Mouse (Mus musculus): ENCODE measurements around the gene Radil.
A peak's percentile ranks its signal among the peaks of the same experiment; 100 is the strongest.

Gene Radil

DNA sequence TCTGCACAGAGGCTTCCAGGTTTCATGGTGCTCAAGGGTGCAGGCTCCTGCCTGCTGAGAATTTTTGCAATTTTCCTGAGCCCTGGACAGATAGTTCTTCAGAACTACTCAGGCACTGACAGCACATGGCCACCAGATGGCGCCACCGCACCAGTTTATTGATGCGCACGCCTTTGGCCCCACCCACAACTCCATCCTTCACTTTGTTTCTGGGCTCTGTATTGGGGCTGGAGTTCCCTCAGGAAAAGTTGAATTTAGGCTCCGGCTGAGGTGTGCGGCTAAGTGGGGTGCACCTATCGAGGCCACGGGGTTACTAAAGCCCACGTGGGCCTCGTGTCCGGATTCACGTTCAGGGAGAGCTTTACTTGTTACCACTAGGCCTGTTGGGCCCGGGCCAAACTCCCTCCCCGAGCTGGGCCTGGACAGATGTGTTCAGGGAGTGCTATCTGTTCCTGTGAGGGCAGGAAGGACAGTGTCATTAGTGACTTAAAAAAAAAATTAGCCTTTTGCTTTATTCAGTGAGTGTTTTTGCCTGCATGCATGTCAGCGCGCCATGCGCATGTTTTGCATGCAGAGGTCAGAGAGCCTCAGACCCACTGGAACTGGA is 72.0 kb downstream of the Radil start:
- DNase-seq, result peak; percentile 97

DNA sequence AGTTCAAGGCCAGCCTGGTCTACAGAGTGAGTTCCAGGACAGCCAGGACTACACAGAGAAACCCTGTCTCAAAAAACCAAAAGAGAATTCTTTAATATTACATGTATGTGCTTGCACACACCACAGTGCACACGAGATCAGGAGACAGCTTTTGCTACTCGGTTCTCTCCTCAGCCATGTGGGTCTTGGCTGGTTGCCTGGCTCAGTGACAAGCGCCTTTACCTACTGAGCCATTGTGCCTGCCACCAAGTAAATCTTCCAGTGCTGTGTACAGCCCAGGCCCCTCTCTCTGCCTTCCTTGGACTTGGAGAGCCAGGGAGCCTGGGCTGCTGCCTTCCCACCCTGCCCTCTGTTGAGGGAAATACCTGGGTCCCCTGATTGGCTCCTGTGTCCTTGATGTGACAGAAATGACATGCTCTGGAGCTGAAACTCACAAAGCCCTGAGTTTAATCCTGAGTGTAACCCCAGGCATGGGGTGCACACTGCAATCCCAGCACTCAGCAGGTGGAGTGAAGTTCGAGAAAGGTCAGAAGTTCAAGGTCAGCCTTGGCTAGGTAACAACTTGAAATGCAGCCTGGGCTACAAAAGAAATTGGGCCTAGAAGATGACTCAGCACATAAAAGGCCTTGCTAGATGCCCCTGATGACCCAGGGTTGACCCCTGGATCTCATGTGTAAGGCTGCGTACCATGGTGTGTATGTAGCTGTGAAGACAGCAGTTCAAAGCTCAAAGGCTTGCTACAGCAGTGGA is 72.9 kb downstream of the Radil start:
- DNase-seq, result no peak

DNA sequence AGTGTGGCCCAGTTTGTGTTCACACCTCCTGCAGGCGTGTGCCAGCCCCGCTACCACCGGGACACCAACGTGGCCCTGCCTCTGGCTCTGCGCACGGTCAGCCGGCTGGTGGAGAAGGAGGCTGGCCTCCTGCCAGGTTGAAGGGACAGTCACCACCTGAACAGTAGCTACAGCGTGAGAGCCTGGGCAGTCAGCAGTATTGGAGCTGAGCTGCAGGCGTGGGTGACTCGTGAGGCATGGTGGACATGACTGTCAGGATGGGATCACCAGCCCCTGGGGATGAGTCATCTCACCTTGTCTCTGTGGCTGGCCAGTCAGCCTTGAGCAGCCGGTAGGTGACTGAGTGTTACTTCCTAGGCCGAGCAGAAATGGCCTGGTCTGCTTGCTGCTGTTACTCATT is 73.6 kb downstream of the Radil start:
- DNase-seq, result peak; percentile 42

DNA sequence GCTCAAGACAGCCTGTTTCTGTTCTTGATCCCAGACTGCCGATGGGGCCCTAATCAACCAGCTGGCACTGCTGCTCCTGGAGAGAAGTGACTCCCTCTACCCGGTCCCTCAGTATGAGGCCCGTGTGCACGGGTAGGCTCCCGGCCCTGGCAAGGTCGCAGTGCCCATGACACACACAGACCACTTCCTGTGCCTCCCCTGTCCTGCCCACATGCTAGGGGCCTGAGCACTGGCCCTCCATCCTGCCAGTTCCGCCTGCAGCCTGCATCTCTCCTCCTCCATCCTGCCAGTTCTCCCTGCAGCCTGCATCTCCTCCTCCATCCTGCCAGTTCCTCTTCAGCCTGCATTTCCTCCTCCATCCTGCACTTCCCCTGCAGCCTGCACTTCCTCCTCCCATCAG is 75.2 kb downstream of the Radil start:
- no peak for DNase-seq

DNA sequence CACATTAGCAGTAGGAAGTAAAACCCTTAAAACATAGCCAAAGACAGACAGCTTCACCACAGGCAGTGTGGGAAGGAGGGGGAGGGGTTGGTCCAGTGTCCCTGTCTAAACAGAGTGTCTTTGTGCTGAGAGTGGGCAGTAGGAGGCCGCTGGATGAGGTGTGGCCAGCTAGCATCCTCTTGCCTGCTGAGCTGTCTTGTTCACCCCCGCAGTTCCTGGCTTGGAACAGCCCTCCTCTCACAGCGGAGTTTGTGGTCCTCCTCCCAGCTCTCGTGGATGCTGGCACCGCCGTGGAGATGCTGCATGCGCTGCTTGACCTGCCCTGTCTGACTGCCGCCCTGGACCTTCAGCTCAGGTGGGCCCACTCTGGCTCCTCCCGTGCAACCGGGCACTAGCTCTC is 77.2 kb downstream of the Radil start:
- no peak for DNase-seq

DNA sequence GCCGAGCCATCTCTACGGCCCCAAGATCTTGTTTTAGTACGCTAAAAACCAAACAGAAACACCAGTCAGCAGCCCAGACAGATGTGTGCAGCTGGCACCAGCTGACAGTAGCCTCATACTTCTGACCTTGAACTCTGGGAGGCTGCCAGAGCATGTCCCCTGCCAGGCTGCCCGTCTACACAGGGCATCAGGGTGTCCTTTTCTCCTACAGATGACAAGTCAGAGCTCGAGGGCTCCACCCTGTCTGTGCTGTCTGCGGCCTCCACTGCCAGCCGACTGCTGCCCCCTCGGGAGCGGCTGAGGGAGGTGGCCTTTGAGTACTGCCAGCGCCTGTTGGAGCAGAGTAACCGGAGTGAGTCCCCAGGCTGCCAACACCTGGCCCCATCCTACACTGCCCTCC is 81.1 kb downstream of the Radil start:
- no peak for DNase-seq

DNA sequence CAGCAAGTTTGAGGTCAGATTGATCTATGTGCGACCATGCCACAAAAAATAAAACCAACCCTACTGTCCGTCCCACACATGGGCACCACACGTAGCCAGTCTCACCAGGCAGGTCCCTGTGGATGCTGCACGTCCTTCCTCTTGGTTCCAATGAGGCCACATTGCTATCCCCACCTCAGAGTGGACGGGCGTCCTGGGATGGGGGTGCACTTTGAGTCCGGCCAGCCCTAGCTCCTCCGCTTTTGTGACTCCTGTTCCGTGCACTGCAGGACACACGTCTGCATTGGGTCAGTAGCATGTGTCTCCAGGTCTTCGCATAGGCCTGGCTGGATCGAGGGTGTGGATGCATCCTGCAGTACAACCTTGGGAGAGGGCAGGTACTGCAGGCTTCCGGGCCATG is 82.5 kb downstream of the Radil start:
- DNase-seq, result no peak

DNA sequence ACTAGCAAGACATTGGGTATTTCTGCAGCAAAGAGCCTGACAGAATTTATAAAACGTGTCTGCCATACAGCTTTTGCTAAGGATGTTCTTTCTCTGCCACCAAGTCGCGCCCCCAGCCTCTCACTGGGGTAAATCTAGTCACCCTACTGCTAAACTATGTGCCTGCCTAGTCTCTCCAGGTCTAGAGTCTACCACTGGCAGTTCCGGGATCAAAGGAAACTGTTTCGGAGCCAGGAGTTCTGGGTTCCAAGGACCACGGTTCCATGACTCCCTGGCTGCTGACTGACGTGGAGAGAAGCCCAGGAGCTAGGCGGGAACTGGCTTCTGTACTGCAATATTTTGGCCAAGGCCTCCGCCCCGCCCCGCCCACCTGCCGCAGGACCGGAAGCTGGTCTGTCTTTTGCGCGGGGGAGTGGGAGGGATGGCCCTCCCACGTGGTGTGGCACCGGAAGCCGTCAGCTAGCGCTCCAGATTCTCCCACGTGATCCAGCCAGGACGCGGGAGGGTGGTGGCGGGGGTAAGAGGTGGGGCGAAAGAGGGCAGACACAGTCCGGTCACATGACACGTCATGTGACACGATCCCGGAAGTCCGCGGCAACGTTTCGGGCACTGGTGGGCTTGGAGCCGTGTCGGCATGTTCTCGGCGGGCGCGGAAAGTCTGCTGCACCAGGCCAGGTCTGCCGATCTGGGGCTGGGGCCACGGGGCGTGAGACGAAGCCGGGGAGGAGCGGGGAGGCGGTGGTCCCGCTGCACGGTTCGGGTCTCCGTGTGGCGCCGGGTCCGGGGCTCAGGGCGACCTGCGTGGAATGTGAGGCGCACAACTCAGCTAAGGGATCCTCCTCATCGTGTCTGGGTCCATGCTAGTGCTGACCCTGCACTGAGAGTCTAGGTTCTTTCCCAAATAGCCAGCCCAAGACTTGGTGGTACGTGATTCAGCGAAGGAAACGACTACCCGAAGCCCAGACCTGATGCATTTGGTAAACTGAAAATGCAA is 87.1 kb downstream of the Radil start, which contains the start of gene Ap5z1:
Gene Ap5z1, plus strand, starts transcription at position 484 of the 994 bp plus-strand sequence.
- peak; percentile 90 for DNase-seq

DNA sequence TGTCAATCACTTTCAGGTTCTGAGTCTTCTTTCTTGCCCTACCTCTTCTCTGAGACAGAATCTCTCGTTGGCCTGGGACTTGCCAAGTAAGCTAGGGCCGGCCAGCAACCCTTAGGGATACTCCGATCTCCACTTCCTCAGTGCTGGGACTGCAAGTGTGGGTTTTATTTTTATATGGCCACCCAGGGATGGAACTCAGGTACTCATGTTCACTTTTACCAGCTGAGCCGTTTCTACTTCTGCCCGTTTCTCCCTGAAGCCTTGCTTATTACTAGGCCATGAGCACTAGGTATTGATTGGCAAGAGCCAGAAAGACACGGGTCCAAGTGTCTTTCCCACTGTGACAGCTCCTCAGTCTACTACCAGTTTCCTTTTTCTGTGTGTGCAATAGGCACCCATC is 87.9 kb downstream of the Radil start:
- DNase-seq, result no peak

DNA sequence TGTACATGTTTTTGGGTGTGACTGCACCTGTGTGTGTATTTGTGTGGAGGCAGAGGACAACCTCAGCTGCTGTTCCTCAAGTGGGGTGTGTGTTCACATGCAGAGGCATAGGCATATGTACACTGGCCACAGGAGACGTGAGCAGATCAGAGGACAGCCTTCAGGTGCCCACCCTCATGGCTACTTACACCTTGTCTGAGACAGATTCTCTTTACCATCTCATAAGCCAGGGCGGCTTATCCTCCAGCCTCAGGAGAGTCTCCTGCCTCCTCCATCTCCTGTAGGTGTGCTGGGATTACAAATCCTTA is 88.3 kb downstream of the Radil start:
- DNase-seq, result no peak

DNA sequence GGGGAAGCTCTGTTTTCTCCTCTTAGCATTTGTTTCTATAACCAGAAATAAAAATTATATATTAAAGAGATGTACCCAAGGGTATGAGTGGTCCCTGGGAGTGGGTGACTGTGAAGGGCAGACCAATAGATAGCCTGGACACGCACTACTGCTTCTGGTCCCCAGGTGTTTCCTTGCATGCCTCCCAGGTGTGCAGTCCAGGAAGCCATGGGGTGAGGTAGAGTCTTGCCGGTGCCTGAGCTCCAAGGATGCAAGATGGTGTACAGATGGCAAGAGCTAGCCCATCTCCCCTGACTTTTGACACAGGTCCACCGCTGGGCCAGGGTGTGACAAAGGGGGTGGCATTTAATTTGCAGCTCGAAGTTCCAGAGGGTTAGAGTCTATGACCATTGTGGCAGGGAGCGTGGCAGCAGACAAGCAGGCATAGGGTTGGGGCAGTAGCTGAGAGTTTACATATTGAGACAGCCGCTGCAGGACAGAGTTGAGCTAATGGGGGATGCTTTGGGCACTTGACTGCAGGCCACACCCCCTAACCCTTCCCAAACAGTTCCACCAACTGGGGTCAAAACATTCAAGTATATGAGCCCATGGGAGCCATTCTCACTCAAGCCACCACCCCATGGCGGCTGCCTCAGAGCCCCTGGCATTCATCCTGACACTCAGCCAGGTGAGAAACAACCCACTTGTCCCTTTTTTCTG is 88.8 kb downstream of the Radil start:
- DNase-seq, result no peak

DNA sequence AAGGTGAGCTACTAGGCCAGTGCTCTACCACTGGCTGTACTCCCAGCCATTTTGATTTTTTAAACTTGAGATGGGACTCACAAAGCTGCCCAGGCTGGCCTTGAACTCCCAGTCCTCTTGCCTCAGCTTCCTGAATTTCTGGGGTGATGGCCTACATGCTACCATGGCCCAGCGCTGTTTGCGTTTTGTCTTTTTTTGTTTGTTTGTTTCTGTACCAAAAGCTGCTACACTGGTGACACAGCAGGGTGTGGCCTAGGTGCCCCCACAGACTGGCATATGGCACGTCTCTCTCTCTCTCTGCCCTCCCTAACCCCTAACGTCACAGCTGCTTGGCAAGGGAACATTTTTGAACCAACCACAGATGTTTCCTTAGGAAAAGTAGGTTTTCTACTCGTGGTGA is 91.1 kb downstream of the Radil start:
- no peak for DNase-seq

DNA sequence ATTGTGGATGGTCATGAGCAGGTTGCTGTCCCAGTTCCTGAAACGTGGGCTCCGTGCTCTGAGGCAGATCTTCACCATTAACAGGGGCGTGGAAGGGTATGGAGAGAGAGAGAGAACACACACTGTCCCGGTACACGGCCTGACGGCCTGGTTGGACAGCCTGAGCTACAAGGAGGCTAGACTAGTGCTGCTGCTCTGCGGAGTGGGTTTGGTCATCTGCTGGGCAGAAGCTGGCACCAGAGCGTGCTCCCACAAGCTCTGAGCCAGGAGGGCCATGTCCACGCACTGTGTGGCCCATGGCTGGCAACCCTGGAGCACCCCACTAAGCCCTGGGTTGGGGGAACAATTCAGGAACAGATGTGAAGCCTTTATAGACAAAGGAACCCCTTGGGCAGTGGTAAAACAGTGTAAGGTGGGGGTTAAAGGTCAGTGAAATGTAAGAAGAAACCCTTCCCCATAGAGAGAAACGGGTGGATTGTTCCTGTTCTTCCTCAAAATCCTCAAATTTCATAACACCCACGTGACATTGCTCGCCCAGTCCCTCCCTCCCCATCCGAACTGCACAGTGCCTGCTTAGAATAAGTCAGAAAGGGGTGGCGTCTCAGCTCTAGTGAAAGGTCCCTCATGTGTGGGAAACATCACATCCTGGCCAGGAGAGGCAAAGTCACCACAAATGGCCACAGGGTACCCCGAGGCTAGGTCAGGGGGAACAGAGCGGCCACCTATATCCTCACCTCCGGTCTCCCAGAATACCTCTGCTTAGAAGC is 91.9 kb downstream of the Radil start:
- DNase-seq, result no peak

DNA sequence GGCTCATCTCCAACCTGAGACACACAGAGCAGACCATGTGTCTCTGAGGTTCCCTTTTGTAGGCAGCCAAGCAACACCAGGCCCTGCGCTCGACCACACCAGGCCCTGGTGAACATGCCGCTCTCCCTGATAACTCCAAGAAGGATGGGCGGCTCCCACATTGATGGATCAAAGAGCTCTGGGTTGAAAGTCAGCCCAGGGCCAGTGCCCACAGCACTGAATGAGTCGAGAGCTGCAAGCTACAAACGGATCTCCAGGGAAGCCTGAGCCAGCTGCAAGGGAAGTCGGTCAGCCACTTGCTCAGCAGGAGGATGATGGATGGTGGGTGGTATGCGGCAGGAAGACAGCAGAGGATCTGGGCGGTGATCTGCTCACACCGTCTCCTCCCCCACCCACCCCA is 93.6 kb downstream of the Radil start:
- DNase-seq, result no peak

DNA sequence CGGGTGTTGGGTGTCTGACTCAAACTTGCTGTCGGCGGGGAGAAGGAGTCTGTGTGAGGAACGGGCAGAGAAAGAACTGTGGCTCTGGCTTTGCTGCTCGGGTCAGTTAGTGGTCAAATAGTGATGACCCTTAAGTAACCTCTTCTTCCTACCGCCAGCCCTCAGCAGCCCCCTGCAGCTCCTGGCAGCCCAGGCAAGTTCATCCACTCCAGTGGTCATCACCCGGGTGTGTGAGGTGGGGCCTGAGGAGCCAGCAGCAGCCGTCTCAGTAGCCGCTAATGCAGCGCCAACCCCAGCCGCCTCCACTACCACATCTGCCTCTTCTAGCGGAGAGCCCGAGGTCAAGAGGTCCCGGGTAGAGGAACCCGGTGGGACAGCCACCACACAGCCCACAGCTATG is 94.6 kb downstream of the Radil start:
- DNase-seq, result no peak

DNA sequence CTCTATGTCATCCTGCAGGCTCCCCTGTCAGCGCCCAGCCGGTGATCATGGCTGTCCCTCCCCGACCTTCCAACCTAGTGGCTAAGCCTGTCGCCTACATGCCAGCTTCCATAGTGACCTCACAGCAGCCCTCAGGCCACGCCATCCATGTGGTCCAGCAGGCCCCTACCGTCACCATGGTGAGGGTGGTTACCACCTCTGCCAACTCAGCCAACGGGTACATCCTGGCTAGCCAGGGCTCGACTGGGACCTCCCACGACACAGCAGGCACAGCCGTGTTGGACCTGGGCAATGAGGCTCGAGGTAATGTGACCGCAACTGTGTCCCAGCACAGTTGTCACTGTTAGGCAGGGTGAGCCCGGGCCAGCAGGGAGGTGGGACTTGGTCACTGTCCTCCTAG is 97.2 kb downstream of the Radil start:
- no peak for DNase-seq

DNA sequence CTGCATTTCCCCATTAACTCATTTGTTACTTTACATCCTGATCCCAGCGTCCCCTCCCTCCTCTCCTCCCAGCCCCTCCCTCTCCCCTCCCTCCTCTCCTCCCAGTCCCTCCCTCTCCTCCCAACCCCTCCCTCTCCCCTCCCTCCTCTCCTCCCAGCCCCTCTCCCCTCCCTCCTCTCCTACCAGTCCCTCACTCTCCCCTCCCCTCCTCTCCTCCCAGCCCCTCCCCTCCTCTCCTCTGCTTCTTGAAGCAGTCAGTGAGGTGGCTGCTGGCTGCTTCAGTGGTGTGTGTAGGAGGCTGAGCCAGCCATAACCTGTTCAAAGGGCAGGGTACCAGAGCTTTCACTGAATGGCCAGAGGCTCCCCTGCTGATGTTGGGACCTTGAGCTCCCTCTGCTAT is 99.1 kb downstream of the Radil start:
- DNase-seq, result no peak

DNA sequence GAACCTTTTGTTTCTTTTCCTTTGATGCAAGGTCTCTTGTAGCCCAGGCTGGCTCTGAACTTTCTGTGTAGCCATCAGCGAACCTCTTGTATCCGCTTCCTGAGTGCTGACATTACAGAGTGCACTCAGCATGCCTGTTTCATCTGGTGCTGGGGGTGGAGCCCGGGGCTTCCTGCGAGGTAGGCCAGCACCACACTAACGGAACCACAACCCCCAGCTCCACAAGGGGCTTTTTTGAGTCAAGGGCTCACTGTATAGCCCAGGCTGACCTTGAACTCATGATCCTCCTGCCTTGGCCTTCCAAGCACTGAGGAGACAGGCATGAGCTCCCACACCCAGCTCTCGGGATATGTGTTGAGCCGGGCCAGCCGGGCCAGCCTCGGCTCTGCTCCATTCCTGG is 100.1 kb downstream of the Radil start:
- DNase-seq, result no peak

DNA sequence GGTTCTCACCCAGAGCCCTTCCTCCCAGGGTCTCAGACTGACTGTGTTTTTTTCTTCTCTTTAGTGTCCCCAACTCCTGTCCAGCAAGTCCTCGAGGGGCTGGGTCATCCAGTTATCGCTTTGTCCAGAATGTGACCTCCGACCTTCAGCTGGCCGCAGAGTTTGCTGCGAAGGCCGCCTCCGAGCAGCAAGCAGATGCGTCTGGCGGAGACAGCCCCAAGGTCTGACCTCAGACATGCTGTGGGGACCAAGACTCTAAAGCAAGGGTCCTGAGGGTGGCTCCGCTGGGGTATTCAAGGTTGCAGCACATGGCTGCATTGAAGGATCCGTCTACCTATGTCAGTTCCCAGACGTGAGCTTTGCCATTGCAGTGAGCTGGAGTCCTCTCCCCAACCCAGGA is 102.3 kb downstream of the Radil start:
- no peak for DNase-seq

DNA sequence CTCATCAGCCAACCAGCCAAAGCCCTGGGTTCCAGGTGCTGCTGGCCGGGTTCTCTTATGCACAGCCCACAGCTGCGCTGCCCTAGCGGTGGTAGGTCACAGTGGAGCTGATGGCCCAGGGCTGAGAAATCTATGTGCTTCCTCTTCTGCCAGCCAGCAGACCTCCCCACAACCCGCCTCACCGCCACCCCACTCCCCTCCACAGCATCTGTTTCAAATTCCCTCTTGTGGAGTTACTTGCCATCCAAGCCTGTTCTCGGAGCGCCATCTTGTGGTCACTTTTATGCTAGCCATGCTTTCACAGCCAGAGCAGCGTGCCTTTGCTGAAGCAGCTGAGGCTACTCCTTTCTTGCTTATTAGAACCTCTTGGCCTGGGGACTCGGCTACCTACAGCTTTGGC is 102.8 kb downstream of the Radil start:
- peak; percentile 96 for DNase-seq

DNA sequence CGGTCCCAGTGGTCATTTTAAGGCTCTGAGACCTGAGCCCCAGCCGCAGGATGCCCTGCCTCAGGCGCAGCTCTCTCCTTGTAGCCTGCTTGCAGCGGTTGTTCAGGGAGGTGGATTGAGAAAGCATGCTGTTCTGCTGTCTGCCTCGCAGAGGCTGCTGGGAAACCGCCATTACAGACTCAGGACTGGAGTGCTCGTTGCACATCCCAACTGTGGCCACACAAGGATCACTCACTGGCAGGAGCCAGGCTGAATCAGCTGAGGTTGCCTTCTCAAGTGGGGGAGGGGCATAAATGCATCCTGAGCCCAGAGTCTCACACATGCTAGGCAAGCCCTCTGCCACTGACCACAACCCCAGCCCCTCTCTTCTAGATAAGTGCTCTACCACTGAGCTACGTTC is 105.2 kb downstream of the Radil start:
- no peak for DNase-seq

DNA sequence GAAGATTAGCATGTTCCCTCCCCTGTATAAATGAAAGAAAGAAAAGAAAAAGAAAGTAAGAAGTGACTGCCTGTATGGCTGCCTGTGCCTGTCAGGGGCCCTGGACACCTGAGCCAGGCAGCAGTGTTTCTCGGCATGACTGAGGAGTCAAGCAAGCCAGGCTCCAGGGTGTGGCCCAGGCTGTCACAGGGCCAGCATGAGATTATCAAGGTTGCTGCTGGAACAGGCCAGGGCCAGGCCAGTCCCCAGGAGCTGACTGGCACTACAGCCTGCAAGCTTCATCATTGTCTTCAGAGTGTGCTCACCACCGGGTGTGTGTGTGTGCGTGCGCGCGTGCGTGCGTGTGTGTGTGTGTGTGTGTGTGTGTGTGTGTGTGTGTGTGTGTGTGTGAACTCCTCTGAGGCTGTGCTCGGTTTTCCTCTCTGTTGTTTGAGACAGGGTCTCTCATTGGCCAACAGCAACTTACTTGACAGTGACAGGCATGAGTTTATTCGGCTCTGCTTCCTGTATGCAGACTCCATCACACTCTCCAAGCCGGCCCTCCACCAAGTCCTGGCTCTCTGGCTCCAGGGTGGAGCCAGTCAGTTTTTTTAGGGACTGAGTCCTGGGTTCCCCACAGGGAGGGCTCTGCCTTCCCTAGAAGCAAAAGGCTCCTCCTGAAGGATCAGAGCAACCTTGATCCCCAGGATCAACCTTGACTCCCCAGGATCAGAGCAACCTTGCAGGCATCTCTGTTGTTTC is 105.9 kb downstream of the Radil start:
- no peak for DNase-seq
